Mouse (Mus musculus): Measurements from ENCODE around the gene Hivep3.

Gene Hivep3

DNA sequence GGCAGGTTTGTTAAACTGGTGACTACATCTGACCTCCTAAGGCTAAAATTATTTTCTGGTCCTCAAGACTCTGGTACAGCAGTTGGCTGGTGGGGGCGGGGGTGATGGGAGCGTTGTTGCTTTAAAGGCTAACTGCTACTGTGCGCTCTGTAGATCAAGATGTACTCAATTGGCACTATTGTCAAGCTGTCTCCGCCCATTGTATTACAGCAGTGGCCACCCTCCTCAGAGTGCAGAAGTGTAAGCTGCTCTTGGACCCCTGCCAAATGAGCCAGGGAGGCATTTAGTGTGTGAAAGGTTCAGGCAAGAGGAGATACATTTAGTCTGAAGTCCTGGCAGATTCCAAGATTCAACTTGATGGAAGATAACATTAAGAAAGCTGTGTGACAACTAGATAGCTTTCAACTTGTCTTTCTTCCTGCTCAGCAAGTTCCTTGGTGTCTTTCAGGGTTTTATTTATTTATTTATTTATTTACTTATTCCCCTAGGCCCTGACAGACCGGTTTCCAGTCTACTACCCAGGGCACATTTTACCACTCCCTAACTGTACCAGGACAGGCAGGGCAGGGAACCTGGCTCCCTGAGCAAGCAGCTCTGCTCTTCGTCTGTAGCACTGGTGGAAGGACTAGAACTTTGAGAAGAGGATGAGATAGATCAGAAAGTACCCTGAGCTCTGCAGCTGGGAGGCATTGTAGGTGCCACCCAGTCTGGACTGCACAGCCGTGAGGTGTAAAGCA, 83.2 kb downstream of the Hivep3 start:
- peak; percentile 96 for DNase-seq

DNA sequence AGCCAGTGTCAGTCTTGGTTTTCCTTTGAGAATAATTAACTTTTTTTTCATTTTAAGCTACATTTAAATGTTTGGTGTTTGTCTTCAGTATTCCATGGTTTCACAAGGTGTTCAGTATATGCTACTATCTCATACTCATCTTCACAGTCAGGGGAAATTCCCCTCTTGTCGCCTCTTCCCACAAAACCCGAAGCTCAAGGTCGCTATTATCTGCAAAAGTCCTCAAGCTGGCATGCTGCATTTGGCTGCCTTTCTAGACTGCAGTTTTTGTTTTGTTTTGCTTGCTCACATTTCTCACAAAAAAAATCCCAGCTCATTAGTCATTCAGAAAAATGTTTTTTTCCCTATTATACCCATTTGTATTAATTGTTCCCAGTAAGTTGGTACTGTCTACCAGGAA, 92.4 kb downstream of the Hivep3 start:
- DNase-seq: no peak

DNA sequence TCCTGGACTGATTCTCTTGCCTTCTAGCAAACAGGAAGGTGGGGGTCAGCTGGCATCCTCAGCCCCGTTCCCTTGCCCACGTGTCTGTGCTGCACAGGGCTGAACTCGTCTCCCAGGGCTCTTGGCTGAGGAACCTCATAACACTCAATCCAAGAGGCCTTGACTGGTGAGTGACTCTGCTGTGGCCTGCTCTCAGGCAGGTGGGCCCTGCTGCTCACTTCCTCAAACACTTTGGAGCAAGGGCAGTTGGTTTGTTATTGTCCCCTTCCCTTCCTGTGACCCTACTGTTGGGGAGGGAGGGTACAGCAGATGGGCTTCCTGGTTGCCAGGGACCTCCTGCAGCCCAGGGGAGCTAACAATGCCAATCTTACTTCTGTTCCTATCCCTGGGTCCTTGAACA, 94.8 kb downstream of the Hivep3 start:
- peak; percentile 83 for DNase-seq

DNA sequence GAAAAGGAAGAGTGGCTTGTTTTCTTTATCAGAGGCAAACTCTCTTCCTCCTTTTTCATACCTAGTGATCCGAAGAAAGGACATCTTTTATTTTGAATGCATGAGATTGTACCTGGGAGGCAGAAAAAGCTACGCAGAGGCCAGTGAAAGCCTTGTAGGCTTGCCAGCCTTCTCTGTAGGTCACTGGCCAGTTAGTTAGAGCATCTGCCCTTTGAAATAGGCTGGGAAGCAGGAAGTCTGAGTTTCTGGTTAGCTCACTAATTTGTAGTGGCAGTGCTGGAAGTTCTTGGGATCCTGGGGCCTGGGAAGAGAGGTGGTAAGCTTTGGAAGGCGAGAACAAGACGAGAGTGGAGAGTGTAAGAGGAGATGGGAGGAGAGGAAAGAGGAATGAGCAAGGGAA, 95.4 kb downstream of the Hivep3 start:
- DNase-seq: no peak

DNA sequence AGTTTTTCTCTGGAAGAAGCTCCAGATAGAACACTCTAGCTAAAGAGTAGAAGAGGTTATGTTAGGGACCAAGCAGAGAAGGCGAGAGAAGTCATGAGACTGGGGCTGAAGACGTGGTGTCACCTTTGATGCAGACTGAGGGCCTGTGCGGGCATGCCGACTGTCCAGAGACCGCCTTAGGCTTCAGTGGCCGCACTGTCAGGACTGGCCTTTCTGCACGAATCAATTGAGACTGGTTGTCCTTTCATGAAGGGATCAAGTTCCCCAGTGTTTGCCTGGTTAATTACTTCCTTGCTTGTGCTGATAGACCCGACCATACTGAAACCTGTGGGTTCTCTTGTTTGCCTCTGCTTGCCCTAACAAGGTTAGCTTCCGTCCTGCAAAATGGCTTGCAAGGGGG, 99.7 kb downstream of the Hivep3 start:
- DNase-seq: peak; percentile 61

DNA sequence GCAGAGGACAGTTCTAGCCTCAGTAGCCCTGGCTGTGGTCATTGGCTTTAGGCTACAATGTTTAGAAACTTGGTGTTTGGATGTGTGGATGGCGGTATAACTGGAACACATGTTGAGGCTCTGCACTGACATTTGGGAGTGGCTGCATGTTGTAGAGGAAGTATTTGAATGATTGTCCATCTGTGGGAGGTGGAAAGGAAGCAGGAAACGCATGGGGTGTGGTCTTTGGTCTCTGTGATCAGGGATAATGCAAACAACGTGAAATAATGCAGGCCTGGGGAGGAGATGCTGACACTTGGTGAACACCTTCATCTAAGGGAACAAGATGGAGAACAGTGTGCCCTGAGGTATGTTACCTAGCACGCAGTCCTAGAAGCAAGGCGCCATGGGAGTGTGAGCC, 100.3 kb downstream of the Hivep3 start:
- DNase-seq: peak; percentile 95

- DNase-seq: peak; percentile 82
These were observed 102.6 kb downstream of the Hivep3 start for GRCm38 (mm10) chr4:119836181-119836580.

- DNase-seq: peak; percentile 82
These were observed 104.0 kb downstream of the Hivep3 start for GRCm38 (mm10) chr4:119837505-119838065.

- peak; percentile 78 for DNase-seq
These were observed 104.7 kb downstream of the Hivep3 start for GRCm38 (mm10) chr4:119838308-119838707.

DNA sequence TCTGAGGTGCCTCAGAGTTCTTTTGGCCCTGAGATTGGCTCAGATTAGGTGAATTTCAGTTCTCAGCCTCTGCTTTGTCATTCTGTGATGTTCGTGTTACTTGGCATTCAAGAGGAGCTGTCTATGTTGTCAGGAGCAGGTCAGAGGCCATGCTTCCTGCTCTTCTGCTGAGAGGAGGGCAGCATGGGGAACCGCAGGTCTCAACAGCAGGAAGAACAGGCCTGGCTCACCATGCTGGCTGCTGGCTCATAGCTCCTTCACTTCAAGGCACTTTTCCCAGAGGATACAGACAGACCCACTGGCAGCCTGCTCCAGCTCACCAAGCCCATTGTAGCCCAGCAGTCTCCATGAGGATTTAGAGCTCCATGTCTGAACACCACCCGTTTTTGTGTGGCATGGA, 109.7 kb downstream of the Hivep3 start:
- peak; percentile 89 for DNase-seq

DNA sequence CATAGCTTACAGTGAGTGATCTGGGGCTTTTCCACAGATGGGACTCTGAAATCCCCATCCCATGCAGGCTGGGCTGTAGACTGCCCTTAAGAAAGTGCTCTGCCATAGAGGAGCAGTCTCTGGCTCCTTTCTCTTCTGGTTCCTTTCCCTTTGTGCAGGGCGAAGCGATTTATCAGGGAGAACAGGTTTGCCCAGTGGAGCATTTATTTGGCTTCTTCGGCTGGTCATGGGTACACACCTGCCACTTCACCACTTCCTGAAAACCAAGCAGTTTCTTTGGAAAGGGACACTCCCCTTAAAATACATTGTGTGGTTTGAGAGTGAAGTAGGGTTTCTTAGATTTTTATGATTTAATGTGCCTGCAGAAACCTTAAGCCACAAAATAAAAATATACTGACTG, 110.7 kb downstream of the Hivep3 start:
- DNase-seq: peak; percentile 37

DNA sequence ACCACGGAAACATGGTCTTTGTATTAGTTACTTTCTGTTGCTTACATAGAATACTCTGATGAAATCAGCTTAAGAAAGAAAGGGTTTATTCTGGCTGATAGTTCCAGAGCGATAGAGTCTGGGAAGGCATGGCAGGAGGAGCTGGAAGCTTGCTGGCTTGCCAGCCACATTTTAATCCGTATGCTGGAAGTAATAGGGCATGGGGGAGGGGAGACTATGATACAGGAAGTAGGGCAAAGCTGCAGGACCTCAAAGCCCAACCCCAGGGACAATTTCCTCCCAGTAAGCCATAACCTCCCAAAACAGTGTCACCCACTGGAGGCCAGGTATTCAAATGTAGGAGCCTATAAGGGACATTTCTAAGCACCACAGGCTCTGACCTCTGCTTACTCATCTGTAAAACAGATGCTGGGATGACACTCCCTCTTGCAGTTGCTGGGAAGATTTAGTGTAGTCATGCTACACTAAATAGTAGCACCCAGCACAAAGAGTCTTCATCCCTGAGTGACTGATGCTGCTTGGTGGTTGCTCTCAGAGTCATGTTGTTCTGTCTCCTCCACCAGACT, 112.1 kb downstream of the Hivep3 start:
- peak; percentile 74 for DNase-seq

DNA sequence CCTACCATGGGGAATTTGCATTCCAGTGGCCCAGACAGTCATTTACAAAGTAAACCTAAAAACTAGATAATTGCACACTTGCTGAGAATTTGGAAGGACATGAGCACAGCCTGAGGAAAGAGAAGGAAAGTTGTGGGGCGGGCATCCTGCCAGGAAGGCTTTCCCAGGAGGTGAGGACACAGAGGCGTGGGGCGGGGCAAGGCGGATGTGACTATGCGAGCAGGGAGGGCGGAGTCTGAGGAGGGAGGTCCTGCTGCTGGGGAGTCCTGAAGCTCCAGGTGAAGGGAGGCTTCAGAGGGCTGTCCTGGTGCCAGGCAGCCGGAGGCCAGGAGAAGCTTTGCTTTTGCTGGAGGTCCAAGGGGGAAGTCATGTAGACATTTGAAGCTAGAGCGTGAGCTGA, 118.9 kb downstream of the Hivep3 start:
- DNase-seq: peak; percentile 97

DNA sequence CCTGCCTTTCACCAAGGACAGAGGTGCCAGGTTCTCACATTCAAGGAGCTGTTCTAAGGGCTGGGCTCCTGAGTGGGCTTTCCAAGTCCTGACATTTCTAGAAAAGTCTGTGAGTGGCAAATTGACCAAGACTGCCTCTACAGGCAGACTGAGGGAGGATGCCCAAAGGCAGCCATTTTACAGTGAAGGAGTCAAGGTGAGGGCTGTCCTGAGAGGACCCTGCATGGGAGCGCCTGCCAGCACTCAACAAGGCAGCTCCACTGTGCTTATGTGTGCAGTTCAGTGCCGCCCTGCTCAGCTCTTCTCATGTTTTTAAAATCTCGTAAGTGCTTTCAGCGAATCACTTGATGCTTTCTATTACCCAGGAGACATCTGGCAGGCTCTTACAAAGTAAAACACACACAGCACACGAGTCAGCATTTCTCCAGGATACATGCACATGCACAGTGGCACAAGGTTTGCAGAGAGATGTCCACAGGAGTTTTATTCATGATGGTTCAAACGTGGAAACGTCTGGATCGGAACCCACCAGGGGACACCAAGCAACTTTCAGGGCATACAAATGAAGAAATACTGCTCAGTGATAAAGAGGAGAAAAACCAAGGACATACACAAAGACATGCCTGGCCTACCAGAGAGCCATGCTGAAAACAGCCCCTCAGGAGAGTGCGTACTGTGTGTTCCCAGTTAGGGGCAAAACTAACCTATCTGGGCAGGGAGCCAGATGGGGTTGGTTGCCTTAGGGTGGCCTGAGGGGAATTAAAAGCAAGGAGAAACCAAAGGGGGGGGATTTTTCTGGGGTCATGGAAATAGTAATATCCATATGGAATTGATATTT, 120.9 kb downstream of the Hivep3 start:
- peak; percentile 52 for DNase-seq

DNA sequence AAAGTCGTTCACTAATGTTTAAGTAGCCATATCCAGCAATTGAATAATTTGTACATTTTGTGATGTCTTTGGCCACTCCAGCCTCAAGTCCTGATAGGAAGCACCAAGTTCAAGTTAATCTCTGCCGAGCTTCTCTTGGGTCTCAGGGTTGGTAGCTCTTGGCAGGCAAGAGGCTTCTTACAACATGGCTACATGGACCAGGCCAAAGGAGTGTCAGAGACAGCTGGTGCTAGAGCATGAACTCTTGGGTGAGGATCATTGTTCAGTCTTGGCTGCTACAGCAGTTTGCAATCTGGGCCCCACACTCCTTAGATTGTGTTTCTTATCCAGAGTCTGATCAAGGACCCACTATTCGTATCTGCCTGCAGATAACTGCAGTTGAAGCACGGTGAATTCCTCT, 125.9 kb downstream of the Hivep3 start:
- peak; percentile 95 for DNase-seq

GRCm38 (mm10) chr4:119861001-119861400, 127.4 kb downstream of the Hivep3 start:
- DNase-seq: peak; percentile 92

- peak; percentile 96 for DNase-seq
These were observed 132.4 kb downstream of the Hivep3 start for GRCm38 (mm10) chr4:119865827-119866455.

- DNase-seq: peak; percentile 78
These were observed 133.5 kb downstream of the Hivep3 start for GRCm38 (mm10) chr4:119867132-119867531.

GRCm38 (mm10) chr4:119870411-119870810, 136.8 kb downstream of the Hivep3 start:
- peak; percentile 91 for DNase-seq

DNA sequence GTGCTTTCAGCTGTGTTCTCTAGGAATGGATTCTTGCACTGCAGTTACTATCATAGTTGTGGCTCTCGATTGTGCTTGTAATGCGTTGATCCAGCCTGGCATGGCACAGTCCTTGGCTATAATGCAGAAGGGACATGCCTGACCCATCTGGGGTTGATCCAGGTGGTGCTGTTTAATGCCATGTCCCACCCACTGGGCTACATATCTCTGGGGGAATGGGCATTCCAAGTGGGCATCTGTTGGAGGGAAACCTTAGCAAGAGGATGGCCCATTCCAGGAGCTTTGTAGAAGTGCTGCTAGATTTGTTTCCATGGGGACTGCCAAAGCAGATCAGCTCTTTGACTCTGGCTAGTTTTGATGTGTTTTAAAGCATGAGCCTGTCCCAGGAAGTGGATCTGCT, 137.9 kb downstream of the Hivep3 start:
- DNase-seq: peak; percentile 60

GRCm38 (mm10) chr4:119871861-119872582, 138.4 kb downstream of the Hivep3 start:
- peak; percentile 72 for DNase-seq

DNA sequence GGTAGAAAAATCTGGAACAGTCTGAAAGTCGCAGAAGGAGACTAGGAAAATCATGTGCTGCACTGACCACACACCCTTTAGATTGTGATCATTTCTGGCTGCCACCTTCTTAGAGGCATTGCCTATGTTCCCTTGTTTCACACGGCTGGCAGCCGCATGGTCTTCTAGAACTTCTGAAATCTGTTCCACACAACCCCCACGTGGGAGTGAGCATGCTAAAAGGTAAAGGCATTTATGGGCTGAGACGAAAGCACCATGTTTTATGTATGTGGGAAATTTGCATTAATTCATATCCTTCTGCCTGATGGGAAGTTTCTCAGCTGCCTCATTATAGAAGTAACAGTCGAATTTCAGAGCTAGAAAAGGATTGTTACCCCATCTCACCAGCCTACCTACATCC, 140.4 kb downstream of the Hivep3 start:
- no peak for DNase-seq
